Mouse (Mus musculus): ENCODE data around the gene Stambp.

The Stambp gene

GRCm38 (mm10) chr6:83501524-83502310 lies 70.8 kb downstream of the Stambp start:
- DNase-seq (ENCODE audit: low spot score), result no peak

- DNase-seq (ENCODE audit: low spot score), result no peak
These were observed 72.1 kb downstream of the Stambp start for GRCm38 (mm10) chr6:83500462-83500861.

GRCm38 (mm10) chr6:83499078-83499477 lies 73.5 kb downstream of the Stambp start:
- DNase-seq (ENCODE audit: low spot score), result no peak

GRCm38 (mm10) chr6:83496753-83497710 lies 75.5 kb downstream of the Stambp start:
- no peak for DNase-seq (ENCODE audit: low spot score)

GRCm38 (mm10) chr6:83496009-83496752 lies 76.3 kb downstream of the Stambp start:
- no peak for DNase-seq (ENCODE audit: low spot score)

Measured in retina, embryonic 14.5 days (tissue).